Mouse (Mus musculus): Measurements from ENCODE around the gene Prkca.

- TF ChIP-seq POLR2A (IDR thresholded peaks at IDR 0.05; ENCODE audit: low read depth, low read length) (no peak), CTCF (IDR thresholded peaks at IDR 0.05; ENCODE audit: borderline replicate concordance, insufficient read depth, low read length) (no peak)
Observed at GRCm38 (mm10) chr11:108153997-108154841, 189.5 kb downstream of the Prkca start.
